22 mouse cellular contexts compared by ENCODE assay signal in genomic region chr12:15967550-15968102, GRCm38 (mm10).
A peak's percentile ranks its signal among the peaks of the same experiment; 100 is the strongest.
DNase-seq lines count a peak whose midpoint lies in the region; ATAC-seq and TF ChIP-seq lines count a peak whose summit lies in the region.
"Had no signal": no experiment of that assay in that cellular context is flagged by ENCODE, and none has a peak within 500 bp of the region (broad histone marks: within the 10 kb centered on the region; RNA-seq: fewer than 3 reads in every experiment).

No protein-coding gene starts in this region.

- 71% methylated on average over 5 of the region's 5 CpGs for WGBS in forebrain, embryonic 12.5 days
- 73% methylated on average over 5 of the region's 5 CpGs for WGBS in kidney, embryonic 16.5 days

- no peaks in the 10 kb centered on the region for H3K9me3 ChIP-seq in forebrain, embryonic 12.5 days
- no peaks in the 10 kb centered on the region for H3K9me3 ChIP-seq in kidney, embryonic 16.5 days (ENCODE audit: low read length)
- H3K9me3 ChIP-seq: embryonic facial prominence, embryonic 12.5 days; heart, embryonic 12.5 days; hindbrain, embryonic 12.5 days; kidney, embryonic 15.5 days; limb, embryonic 12.5 days; liver, embryonic 12.5 days had no signal

- intact Hi-C loops in left cerebral cortex, adult 2 months (cut with DNase I), result no loop called here

- DNase-seq in heart, adult 11 months, result peak; percentile 41
- no peak for DNase-seq in heart, adult 9 months (ENCODE audit: low spot score in 2 of 2)
- DNase-seq in T-cell, adult 2 months (ENCODE audit: low spot score), result peak; percentile 62
- peak; percentile 24 for DNase-seq in splenic B cell, adult 2 months (ENCODE audit: low read depth, low spot score)
- DNase-seq in thymus, postnatal 4 days, result peak; percentile 23
- DNase-seq in left cerebral cortex, adult 2 months (ENCODE audit: extremely low spot score in 1 of 2, low spot score in 2 of 2), result no peak
- DNase-seq: cerebellum, adult 9-10 months; forebrain, postnatal 0 days; heart, postnatal 14 days; lung, adult 2 months; lung, postnatal 36 days had no signal

- H3K9ac ChIP-seq in forebrain, embryonic 12.5 days, result no peak overlapping the region
- H3K9ac ChIP-seq in kidney, embryonic 16.5 days (replicated peaks; ENCODE audit: low read length), result no peak overlapping the region
- H3K9ac ChIP-seq: embryonic facial prominence, embryonic 12.5 days; forebrain, postnatal 0 days; heart, embryonic 12.5 days; hindbrain, embryonic 12.5 days; kidney, embryonic 15.5 days; limb, embryonic 12.5 days; liver, embryonic 12.5 days had no signal

- no peak overlapping the region for H3K27ac ChIP-seq in left cerebral cortex, adult 2 months
- no peak overlapping the region for H3K27ac ChIP-seq in forebrain, embryonic 12.5 days
- no peak overlapping the region for H3K27ac ChIP-seq in kidney, embryonic 16.5 days (ENCODE audit: low read length)
- H3K27ac ChIP-seq: embryonic facial prominence, embryonic 12.5 days; hindbrain, embryonic 12.5 days; kidney, embryonic 15.5 days; limb, embryonic 12.5 days; liver, embryonic 12.5 days had no signal

- H3K36me3 ChIP-seq in splenic B cell, adult 2 months (ENCODE audit: control insufficient read depth, insufficient read depth, low read length, poor library complexity, severe bottlenecking), result no peaks in the 10 kb centered on the region
- H3K36me3 ChIP-seq in forebrain, embryonic 12.5 days (replicated peaks), result no peaks in the 10 kb centered on the region
- no peaks in the 10 kb centered on the region for H3K36me3 ChIP-seq in kidney, embryonic 16.5 days (ENCODE audit: insufficient read depth, low read length)
- H3K36me3 ChIP-seq: embryonic facial prominence, embryonic 12.5 days; heart, embryonic 12.5 days; hindbrain, embryonic 12.5 days; kidney, embryonic 15.5 days; limb, embryonic 12.5 days; liver, embryonic 12.5 days had no signal

- no peaks in the 10 kb centered on the region for H3K4me1 ChIP-seq in forebrain, embryonic 12.5 days
- no peaks in the 10 kb centered on the region for H3K4me1 ChIP-seq in kidney, embryonic 16.5 days (ENCODE audit: insufficient read depth, low read length)
- H3K4me1 ChIP-seq: embryonic facial prominence, embryonic 12.5 days; heart, embryonic 12.5 days; hindbrain, embryonic 12.5 days; kidney, embryonic 15.5 days; limb, embryonic 12.5 days; liver, embryonic 12.5 days had no signal

- no peaks in the 10 kb centered on the region for H3K27me3 ChIP-seq in splenic B cell, adult 2 months (ENCODE audit: control insufficient read depth, insufficient read depth, low read length, poor library complexity, severe bottlenecking)
- no peaks in the 10 kb centered on the region for H3K27me3 ChIP-seq in forebrain, embryonic 12.5 days
- H3K27me3 ChIP-seq in kidney, embryonic 16.5 days (ENCODE audit: insufficient read depth, low read length), result no peaks in the 10 kb centered on the region
- H3K27me3 ChIP-seq: embryonic facial prominence, embryonic 12.5 days; heart, embryonic 12.5 days; hindbrain, embryonic 12.5 days; kidney, embryonic 15.5 days; limb, embryonic 12.5 days; liver, embryonic 12.5 days; Patski had no signal

- TF ChIP-seq CTCF in left cerebral cortex, adult 2 months (IDR thresholded peaks at IDR 0.05), result no peak

- no peak overlapping the region for H3K4me3 ChIP-seq in left cerebral cortex, adult 2 months
- H3K4me3 ChIP-seq in forebrain, embryonic 12.5 days (replicated peaks), result no peak overlapping the region
- no peak overlapping the region for H3K4me3 ChIP-seq in kidney, embryonic 16.5 days (ENCODE audit: low read length)
- H3K4me3 ChIP-seq: embryonic facial prominence, embryonic 12.5 days; heart, embryonic 12.5 days; hindbrain, embryonic 12.5 days; kidney, embryonic 15.5 days; limb, embryonic 12.5 days; liver, embryonic 12.5 days had no signal

- no peak for ATAC-seq in forebrain, embryonic 12.5 days (ENCODE audit: low FRiP score)
- ATAC-seq in kidney, embryonic 16.5 days (ENCODE audit: low FRiP score, low TSS enrichment), result no peak
- ATAC-seq: forebrain, postnatal 0 days; intestine, embryonic 16.5 days; liver, embryonic 12.5 days; Patski had no signal

- H3K4me2 ChIP-seq in forebrain, embryonic 12.5 days, result no peak overlapping the region
- no peak overlapping the region for H3K4me2 ChIP-seq in kidney, embryonic 16.5 days (replicated peaks; ENCODE audit: low read depth, low read length)
- H3K4me2 ChIP-seq: embryonic facial prominence, embryonic 12.5 days; heart, embryonic 12.5 days; hindbrain, embryonic 12.5 days; kidney, embryonic 15.5 days; limb, embryonic 12.5 days; liver, embryonic 12.5 days; midbrain, embryonic 11.5 days had no signal

Comparison
In these comparisons a context has a peak if more than half of its experiments do, and no peak if none do; other contexts are left out.
1. DNase-seq: peak in heart, adult 11 months (single experiment), T-cell, adult 2 months (single experiment), splenic B cell, adult 2 months (single experiment) and thymus, postnatal 4 days (single experiment); none in heart, adult 9 months (0 of 2) and left cerebral cortex, adult 2 months (0 of 2).